Mouse (Mus musculus) cerebellum, postnatal 36 days (tissue): ENCODE results near the gene Dmp1.

ENCODE experiments used
- DNase-seq, 2 experiments: peaks; one replicate each; pipeline ENCODE4 v3.0.0; 2021 to 2022; ENCODE audit warnings: mixed read lengths in 2 of 2

Dmp1 gene

DNA sequence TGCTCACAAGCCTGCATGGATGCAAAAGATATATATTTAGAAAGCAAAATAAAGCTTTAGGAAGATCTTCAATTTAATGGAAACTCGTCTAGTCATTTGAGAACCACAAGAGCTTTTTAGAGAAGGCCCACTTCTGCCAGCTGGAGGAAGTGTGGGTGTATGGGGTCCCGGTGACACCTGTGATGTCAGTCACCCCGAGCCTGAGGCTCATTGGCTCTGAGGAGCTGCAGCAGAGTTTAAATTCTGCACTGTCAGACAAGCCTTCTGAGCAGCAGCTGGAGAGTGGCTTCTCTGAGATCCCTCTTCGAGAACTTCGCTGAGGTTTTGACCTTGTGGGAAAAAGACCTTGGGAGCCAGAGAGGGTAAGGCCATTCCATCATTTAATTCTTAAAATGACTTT lies at the start of gene Dmp1:
Gene Dmp1, plus strand, starts transcription at position 263 of the 400 bp plus-strand sequence.
- DNase-seq, result no peak

DNA sequence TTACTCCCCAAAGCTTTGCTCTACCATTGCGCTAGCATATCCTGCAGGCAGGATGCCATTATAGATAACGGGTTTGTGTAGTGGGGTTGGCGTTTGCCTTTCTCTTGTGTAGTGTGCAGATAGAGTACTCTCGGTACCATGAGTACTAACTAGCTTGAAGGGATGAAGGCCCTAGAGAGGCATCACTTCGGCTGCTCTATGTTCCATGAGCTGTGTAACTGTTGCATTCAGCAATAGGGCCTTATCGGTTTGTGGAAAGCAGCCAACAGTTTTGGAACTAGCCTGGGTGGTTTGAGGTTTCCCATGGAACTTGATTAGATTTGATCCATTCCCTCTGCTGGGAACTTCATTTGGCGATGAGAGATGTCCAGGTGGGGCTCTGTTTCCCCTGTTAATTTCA lies 44.7 kb upstream of the Dmp1 start:
- no peak for DNase-seq

DNA sequence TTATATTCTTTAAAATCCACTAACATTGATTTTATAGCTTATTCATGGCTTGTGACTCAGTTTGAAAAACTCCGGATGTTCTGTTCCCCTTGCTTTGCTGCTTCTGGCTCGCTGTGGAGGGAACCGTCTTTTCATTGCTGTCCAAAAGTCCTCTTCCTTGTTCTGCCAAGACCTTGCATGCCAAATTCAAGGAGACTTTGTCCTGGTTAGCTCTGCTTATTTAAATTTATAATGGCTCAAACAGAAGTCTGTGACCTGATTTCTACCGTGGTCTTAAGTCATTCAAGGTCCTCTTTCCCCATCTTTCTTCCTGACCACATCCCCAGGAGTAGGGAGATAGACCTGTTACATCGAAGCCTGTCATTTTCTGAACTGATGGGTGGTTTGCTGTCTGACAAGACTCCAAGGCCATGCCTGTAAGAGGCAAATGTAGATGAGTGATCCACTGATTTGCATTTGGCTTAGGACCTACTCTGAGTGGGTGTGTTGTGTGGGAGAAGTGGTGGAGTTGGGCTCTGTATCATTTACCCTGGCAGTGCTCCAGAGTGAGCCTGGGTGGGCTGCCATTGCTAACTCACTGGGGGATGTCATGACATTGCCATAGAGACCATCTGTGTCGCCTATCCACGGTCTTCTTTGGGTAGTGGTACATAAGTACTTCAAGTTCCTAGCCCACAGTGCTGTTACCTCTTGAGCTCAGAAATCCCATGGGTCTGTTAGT lies 43.9 kb upstream of the Dmp1 start:
- peak in 1 of 2 experiments; percentile 3 for DNase-seq

DNA sequence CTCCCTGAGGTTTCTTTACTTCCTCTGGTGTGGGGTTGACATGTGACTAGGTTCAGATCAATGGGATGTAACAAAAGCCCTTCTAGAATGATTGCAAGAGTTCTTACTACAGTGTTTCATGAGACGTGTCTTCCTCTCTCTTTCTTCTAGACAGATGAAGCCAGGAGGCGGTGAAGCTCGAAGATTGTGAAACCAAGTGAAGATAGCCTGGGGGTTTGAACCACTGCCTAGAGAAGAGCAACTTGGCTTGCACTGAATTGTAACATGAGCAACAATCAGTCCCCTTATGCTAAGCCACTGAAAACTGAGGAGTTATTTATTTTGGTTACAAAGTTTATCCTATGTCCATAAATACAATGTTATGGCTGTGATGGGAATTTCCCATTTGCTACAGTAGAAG lies 41.8 kb upstream of the Dmp1 start:
- no peak for DNase-seq

- DNase-seq, result no peak
Observed at GRCm38 (mm10) chr5:104161390-104161789, 41.0 kb upstream of the Dmp1 start.

GRCm38 (mm10) chr5:104163536-104163935 lies 38.9 kb upstream of the Dmp1 start:
- DNase-seq, result no peak

GRCm38 (mm10) chr5:104170412-104170811 lies 32.0 kb upstream of the Dmp1 start, which contains the start of gene Dspp:
TSS of gene Dspp (plus strand) at chr5:104170712.
- no peak for DNase-seq

DNA sequence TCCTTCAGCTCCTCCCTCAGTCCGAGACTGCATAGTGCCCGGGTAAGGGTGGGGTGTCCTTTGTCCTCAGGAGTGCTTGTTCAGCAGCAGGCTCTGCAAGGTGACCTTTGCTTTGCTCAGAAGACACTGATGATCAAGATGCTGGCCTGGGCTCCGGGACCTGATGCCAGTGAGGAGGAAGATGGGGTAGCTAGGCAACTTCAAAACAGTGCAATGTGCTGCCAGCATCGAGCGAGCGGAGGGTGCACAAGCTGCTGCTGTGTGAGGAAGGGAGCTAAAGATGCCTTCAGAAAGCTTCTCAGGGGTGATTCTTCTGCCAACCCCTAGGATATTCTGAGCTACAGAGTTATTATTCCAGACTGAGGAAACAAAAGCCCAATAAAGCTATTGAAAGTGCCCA lies 29.3 kb upstream of the Dmp1 start:
- DNase-seq, result no peak

DNA sequence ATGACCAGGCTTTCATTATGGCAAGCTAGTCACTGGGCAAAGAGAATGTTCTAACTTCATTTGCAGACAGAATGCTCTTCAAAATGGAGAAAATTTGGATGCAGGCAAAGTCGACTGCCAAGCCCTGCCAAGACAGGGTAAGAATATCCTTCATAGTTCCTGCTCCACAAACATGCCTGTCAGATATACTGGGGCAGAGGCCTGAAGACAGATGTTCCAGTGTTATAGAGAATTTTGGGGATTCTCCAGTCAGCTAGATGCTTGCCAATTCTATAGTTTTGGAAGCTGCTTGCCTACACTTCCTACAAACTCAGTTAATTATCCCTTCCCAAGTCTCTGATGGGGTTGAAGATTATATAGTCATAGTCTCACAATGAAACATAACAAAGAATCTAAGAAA lies 18.7 kb upstream of the Dmp1 start:
- no peak for DNase-seq

DNA sequence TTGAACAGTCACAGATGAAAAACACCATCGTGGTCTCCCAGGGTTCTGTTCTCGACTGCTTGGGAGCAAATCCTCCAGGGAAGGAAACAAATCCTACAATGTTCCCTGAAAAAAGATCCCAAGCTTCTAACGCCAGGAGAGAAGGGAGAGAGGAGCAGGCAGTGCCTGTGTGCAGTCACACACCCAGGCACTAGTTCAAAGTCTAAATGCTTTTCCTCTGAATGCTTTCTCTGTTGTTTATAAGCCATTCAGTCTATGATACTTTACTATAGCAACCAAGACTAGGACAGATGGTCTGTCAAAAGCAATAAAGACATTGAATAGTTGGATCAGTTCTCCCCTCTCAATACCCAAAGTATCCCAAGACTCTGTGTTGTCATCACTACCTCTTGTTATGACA lies 15.1 kb upstream of the Dmp1 start:
- DNase-seq, result no peak

GRCm38 (mm10) chr5:104195086-104195485 lies 7.3 kb upstream of the Dmp1 start:
- no peak for DNase-seq

GRCm38 (mm10) chr5:104201153-104201950 lies 1.1 kb upstream of the Dmp1 start:
- no peak for DNase-seq

DNA sequence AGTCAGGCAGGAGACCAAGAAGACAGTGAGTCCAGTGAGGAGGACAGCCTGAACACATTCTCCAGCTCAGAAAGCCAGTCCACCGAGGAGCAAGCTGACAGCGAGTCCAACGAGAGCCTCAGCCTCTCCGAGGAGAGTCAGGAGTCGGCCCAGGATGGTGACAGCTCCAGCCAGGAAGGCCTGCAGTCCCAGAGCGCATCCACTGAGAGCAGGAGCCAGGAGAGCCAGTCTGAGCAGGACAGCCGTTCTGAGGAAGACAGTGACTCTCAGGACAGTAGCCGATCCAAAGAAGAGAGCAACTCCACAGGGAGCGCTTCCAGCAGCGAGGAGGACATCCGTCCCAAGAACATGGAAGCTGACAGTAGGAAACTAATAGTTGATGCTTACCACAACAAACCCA lies 10.1 kb downstream of the Dmp1 start:
- no peak for DNase-seq

GRCm38 (mm10) chr5:104218926-104219325 lies 16.5 kb downstream of the Dmp1 start:
- peak in 1 of 2 experiments; percentile 12 for DNase-seq

DNA sequence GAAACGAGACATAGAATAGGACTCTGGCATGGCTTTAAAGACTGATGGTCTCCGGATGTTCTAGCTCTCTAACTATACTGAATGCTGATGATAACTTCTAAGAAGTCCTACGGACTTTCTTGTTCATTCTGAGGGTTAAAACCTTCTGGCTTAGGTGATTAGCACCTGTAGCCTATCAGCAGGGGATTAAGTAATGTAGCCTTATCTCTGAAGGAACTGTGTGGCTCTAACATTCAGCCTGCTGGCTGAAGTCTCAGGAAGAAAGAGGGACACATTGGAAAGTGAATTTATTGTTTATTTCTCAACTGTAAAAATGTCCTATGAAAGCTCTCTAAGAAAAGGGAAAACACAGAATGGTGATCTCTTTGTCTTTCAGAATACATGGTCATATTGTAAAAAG lies 21.9 kb downstream of the Dmp1 start:
- DNase-seq, result no peak

DNA sequence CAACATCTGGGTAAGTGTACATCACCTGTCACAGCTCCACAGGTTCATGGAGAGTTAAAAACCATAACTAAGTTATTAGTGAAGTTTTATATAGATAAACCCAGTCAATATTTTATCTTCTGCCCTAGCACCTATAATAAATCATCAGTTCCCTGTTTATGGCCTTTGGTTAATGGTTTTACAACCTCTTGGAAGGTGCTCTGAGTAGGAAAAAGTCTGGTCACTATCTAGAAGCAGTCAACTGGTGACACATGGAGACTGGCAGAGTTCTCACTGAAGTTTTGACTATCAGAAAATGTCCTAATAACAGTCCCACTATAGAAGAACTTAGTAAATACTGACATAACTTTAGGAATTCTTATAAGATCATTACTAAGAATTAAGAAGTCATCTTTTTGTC lies 22.3 kb downstream of the Dmp1 start:
- no peak for DNase-seq

DNA sequence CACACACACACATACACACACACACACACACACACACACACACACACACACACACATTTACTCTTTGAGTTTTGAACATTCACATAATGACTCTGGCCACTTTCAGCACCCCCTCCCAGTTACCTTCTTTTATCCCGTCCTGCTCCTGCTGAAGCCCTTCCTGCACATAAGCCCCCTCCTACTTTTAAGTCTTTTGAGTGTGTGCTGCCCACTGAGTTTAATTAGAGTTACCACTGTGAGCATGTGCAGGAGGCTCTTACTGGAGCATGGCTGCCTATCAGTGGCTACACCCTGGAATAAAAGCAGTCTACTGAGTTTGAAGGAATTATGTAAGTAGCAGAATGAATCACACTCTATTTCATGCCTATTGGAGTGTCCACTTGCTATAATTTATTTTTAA lies 26.1 kb downstream of the Dmp1 start:
- DNase-seq, result no peak

GRCm38 (mm10) chr5:104236741-104237140 lies 34.3 kb downstream of the Dmp1 start:
- DNase-seq, result no peak

DNA sequence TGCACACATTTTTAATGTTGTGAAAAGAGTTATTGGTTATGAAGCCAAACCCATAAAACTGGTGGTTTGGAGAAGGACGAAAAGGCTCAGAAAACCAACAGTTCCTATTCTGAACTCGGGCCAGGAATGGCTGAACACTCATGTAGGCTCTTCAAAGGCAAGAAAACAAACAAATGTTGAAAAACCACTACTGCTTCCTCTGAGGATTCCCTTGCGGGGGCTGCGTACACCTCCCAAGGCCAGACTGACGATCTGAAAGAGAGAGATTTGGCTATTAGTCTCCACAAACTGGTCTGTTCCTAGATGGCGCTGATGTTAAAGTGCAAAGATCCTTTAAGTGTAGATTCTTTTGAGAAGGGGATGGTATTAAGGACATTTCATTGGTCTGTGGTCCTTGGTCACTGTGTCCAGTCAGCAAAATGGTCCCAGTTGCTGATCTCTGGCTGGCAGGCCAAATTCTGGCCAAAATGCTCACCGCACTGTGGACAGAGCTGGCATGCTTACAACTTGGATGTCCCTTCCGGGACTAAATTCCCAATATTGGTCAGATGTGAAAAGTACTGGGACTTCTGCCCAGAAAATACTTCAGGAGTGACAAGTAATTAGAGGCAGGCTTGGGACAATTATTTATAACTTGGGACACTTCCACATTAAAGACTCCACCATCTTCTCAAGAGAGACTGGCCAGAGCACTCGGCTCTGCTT lies 37.4 kb downstream of the Dmp1 start:
- DNase-seq, result no peak

DNA sequence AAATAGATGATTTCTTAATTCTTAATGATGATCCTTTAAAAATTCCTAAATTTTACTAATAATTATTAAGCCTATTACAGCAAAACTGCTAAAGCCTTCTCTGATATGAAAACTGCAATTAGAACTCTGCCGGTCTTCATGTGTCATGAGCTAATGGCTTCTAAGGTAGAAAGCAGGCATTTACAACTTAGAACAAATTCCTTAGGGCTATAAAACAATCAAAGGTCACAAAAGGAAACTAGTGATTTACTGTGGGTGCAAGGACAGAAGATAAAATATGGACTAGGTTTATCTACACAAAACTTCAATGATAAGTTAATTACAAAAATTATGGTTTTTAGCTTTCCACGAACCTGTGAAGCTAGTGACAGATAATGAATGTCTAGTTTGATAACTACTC lies 41.8 kb downstream of the Dmp1 start:
- no peak for DNase-seq

DNA sequence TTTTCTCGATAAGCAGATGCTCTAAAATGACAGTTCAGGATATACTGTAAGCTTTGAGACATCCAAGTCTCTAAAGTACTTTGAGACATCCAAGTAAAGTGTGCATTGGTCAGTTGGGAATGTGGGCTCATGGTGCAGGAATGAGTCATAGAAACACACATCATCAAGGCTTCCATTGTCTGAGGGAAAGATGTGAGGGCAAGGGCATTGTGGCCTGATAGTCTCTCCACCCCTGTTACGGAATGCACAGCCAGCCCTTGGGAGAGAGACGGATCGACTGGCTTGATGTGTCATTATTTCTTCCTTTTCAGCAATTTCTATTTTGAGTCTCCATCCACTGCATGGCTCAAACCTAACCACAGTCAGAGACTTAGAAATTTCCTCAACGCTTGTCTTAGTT lies 49.4 kb downstream of the Dmp1 start:
- DNase-seq, result no peak

GRCm38 (mm10) chr5:104256585-104256984 lies 54.2 kb downstream of the Dmp1 start:
- no peak for DNase-seq

DNA sequence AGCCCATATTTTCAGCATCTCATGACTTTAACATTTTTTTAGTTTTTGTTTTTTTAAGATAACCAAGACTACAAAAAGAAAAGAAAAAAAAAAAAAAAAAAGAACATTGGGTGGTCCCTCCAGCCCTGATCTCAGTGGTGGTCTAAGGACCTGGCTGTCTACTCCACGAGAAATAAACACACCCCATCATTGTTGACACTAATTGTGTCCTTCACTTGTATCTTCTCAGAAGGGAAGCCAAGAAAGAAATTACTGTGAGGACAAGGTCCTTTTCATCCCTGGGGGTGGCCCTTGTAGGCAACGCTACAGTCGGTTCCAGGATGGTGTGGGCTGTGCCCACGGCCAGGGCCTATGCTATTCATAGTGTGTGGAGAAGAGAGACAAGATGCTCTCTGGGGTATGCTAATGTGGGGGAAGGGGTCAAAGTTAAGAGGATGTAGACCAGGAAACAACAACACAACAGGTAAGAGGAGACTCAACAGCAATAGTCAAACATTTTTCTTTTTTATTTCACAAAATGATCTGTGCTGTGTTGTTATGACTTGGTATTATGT lies 59.6 kb downstream of the Dmp1 start:
- DNase-seq, result no peak
